Comparison of ENCODE assay signal across 25 mouse cellular contexts in the genomic region with DNA sequence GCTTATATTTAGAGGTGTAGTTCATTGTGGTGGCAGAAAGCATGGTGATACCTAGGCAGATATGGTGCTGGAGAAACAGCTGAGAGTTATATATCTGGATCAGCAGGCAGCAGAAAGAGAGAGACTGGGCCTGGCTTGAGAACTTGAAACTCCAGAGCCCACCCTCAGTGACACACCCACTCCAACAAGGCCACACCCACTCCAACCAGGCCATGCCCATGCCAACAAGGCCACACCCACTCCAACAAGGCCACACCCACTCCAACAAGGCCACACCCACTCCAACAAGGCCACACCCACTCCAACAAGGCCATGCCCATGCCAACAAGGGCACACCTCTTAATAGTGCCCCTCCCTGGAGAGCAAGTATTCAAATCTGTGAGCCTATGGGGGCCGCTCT.
"Had no signal": no experiment of that assay in that cellular context is flagged by ENCODE, and none has a peak within 500 bp of the region (broad histone marks: within the 10 kb centered on the region; RNA-seq: fewer than 3 reads in every experiment).

No protein-coding gene starts in this region.

- H3K4me3 ChIP-seq: heart, embryonic 10.5 days; heart, embryonic 12.5 days; hindbrain, embryonic 10.5 days; hindbrain, embryonic 12.5 days; intestine, embryonic 15.5 days; kidney, embryonic 15.5 days; limb, embryonic 13.5 days; limb, embryonic 15.5 days had no signal

- H3K4me2 ChIP-seq: heart, embryonic 12.5 days; hindbrain, embryonic 12.5 days; hindbrain, embryonic 14.5 days; intestine, embryonic 15.5 days; kidney, embryonic 15.5 days; limb, embryonic 13.5 days; limb, embryonic 15.5 days; liver, embryonic 11.5 days had no signal

- H3K9ac ChIP-seq: heart, embryonic 12.5 days; hindbrain, embryonic 12.5 days; hindbrain, embryonic 14.5 days; intestine, embryonic 15.5 days; kidney, embryonic 15.5 days; limb, embryonic 13.5 days; limb, embryonic 15.5 days had no signal

- DNase-seq: gastrocnemius, postnatal 25 days; heart, adult 18-20 months; heart, postnatal 10 days; heart, postnatal 4 days; kidney, adult 11 months; kidney, adult 2 months; kidney, adult 9 months; kidney, postnatal 14 days; kidney, postnatal 36 days; layer of hippocampus, adult 9-11 months; layer of hippocampus, postnatal 36 days; left cerebral cortex, postnatal 4 days had no signal

- ATAC-seq: hindbrain, embryonic 16.5 days; inflammation-experienced regulatory T-cells, adult 6 months; intestine, embryonic 15.5 days had no signal

- H3K4me1 ChIP-seq: heart, embryonic 10.5 days; heart, embryonic 12.5 days; hindbrain, embryonic 10.5 days; hindbrain, embryonic 12.5 days; intestine, embryonic 15.5 days had no signal

- H3K36me3 ChIP-seq: heart, embryonic 10.5 days; heart, embryonic 12.5 days; hindbrain, embryonic 10.5 days; hindbrain, embryonic 12.5 days; intestine, embryonic 15.5 days; kidney, embryonic 15.5 days; limb, embryonic 13.5 days; limb, embryonic 15.5 days had no signal

- H3K9me3 ChIP-seq: heart, embryonic 10.5 days; hindbrain, embryonic 10.5 days; hindbrain, embryonic 12.5 days; intestine, embryonic 15.5 days; kidney, embryonic 15.5 days; limb, embryonic 13.5 days; limb, embryonic 15.5 days had no signal

- H3K27ac ChIP-seq: heart, embryonic 10.5 days; hindbrain, embryonic 10.5 days; hindbrain, embryonic 12.5 days; hindbrain, embryonic 14.5 days; intestine, embryonic 15.5 days; kidney, embryonic 15.5 days; kidney, postnatal 0 days; limb, embryonic 13.5 days; limb, embryonic 15.5 days had no signal

- H3K27me3 ChIP-seq: hindbrain, embryonic 12.5 days; intestine, embryonic 15.5 days had no signal
